Mouse (Mus musculus): ENCODE results near the gene Gm17490.

Gene Gm17490

DNA sequence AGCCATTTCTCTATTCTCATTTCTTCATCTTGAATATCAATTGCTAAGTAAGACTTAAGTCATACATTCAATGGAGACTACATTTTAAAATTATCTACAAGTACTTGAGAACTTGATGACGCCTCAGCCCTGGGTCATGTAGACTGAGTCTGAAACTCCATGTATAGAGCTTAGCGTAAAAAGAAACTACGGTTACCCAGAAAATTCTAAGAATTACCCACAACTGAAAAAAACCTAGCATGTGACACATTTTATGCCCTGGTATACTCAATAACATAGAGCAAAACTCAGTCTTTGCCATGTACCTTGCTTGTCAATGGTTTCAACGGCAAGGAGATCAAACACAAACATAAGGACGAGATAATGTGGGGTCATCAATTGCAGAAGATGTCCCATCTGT is at the start of gene Gm17490:
TSS of gene Gm17490 (minus strand) at position 375 of the 400 bp plus-strand sequence.
- DNase-seq, result no peak

DNA sequence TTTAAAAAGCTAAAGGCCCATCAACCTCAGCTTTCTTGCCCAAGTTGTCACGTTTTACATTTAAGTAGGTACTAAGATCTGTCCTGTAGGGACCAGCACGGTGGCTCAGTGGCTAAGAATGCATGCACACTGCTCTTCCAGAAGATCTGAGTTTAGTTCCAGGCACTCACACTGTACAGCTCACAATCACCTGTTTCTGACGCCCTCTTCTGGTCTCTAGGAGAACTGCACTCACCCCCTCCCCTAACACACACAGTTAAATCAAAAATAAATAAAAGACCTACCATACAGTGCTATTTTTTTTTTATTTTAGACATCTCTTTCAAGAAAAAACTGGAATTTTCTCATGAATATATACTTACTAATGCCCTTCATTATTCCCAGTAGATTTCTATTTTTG is 46.1 kb upstream of the Gm17490 start:
- DNase-seq, result peak; percentile 16

DNA sequence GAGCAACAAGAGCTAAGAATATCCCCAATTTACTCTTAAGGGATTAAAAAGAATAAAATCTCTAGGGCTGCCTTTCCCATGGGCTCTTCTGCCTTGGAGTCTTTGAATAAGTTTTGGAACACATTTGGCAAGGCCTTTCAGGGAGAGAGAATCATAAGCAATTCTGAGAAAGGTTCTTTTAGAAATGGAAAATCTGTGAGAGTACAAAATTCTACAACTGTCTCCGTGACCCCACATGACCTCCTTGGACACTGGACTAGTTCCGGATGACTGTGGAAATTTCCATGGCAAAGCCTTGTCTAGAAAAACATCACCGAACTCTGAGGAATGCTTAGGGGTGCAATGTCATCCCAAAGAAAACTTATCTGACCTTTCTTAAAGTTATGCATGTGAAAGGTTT is 39.3 kb upstream of the Gm17490 start:
- DNase-seq, result no peak

DNA sequence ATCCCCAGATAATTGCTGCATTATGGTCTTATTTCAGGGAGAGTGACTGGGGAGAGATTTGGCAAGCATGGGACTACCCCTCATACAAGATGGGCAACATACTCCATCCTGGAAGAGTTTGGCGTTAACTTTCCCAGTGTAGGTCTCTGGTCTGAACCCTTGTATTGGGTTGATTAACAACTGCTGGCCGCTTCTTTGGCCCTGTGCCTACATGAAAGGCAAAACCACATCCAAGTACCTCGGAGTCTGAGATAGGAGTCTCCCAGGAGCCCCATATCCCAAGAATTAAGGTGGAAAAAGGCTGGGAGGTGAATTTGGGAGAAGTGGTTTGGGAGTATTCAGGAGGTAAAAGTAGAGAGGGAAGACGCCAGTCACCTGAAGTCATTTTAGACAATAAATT is 38.7 kb upstream of the Gm17490 start:
- no peak for DNase-seq

DNA sequence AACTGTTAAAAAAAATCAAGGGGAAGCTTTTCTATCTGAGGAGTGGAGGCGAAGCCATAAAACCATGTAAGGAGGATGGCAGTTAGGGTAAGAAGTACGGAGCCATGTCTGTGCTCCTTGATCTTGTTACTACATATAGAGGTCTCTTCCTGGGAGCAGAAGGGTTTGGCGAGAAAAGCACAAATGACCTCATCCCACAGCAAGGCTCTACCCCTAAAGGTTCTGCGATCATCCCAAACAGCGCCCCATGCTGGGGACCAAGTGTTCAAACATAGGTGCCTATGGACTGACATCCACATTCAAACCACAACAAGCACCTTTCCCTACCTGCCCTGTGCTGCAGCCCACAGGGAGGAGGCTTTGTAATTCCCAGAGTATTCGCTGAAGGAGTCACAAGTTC is 38.3 kb upstream of the Gm17490 start:
- DNase-seq, result peak; percentile 48

DNA sequence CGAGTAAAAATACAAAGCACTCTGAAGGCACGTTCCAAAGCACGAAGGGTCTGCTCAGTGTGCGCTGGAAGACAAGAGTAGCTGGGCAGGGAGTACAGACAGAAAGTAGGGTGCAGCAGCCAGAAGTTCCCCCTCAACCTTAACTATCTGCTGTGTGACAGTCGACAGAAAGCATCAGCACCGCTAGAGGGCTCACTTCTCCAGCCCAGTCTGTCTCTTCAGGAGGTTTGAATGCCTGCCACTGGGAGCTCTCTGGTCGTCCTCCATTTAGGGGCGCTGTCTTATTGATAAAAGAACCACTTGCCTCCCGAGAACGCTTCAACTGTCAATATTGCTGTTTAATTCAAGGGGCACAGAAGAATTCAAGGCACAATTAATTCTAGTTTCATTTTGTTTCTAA is 37.9 kb upstream of the Gm17490 start:
- peak; percentile 89 for DNase-seq

DNA sequence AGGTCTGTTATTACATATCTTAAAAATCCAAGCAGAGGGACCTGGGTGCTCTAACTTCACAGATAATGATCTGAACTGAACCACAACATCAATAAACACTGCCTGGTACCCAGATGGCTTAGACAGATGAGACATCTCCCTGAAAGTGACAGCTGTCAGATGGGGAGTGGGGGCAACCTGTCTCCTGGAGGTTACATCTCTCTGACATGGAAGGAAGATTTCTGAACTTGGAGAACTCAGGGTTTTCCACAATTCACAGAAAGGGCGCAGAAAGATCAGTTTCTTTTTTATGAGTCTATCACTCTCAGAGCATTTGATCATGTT is 36.8 kb upstream of the Gm17490 start:
- DNase-seq, result no peak

DNA sequence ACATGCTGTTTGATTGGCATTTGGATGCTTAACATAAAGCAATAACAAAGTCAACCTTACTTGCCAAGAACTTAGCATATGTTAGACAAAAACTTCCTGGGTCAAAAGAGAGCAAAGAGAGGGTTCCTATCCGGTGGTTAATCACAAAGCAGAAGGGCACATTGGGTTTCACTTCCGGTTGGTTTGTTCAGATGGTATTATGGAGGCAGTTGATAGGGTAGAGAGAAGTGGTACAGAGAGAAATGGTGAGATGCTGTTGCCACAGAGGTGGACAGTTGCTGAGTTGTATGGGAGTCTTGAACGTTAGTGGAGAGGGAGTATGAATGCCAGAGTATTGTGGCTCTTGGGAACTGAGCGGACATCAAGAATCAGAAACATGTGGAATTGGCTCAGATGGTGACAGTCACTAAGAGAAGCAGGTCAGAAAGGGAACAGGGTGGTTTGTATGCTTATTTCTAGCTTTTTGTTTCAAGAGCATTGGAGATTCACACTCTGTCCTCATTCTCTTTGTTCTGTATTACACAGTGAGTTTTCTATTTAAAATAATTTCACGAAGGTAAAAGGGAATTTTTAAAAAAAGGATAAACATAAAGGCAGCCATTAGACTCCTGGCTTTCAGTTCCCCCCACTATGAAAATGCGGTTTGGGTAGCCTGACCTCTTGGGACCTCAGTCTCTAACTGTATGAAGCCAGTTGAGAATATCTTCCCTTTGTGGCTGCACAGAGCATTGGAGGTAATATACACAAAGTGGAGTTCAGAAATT is 36.3 kb upstream of the Gm17490 start:
- no peak for DNase-seq

DNA sequence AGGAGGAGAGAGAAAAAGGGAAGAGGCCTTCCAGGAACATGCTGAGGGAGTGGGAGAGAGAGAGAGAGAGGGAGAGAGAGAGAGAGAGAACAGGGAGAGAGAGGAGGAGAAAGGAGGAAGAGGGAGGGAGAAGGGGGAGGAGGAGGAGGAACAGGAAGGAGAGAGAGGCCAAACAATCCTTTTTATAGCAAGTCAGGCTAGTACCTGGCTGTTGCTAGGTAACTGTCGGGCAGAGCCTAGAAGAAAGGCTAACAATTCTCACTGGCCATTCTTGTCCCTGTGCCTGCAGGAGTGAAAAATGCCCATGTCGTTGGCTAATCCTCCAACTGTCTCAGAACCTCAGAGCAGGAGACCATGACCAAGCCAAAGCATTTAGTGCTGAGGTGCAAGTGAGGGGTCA is 33.2 kb upstream of the Gm17490 start:
- no peak for DNase-seq

DNA sequence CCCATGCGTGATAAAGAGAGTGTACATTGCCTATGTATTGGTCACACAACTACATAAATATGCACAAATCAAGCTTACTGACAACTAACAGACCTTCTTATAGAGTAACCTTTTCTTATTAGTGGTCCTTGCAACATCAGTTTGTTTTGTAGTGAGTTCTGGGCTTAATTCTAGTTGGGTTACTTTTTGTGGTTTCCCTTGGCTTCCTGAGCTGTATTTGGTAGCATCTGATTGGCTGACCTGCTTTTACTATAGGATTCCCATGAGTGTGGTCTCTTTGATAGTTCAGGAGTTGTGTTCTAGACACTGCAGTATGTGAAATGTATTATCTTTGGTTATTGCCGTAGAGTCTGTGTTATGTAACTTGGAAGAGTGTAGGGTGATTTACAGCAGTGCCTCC is 31.5 kb upstream of the Gm17490 start:
- DNase-seq, result no peak

DNA sequence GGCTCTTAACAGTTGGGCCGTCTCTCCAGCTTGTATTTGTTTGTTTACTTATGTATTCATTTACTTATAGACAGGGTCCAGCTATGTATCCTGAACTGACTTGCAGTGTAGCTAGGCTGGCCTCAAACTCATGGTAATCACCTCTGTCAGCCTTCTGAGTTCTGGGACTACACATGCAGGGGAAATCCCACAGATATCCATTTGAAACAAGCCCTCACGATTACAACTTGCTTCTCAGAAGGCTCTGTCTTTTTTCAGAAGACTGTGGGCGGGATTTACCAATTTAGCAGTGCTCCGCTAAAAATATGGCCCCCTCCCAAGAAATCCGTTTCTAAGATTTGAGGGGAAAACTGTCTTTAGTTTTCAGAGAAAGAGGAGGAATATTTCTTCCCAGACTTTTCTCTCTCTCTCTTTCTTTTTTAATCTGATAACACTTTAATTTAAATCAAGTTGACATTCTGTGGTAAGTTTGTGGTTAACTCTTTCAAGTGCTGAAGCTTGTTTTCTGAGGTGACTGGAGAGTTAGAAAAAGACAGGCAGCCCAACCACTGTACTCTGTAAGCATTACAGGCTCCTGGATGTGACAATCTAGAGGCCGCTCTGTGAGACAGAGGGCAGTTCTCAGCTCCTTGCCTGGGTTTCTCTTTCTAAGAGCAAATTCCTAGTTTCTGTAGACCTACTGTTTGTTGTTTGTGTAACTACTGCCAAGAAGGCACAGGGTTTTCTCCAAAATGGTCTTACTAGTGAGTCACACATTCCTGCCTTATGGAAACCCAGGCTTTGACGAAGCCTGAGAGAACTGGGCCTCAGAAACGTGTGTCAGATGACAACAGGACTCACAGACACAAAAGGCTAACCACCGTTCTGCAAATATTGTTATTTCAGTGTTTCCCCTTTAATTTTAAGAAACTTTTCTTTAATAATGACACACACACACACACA is 29.2 kb upstream of the Gm17490 start:
- DNase-seq, result peak; percentile 21

DNA sequence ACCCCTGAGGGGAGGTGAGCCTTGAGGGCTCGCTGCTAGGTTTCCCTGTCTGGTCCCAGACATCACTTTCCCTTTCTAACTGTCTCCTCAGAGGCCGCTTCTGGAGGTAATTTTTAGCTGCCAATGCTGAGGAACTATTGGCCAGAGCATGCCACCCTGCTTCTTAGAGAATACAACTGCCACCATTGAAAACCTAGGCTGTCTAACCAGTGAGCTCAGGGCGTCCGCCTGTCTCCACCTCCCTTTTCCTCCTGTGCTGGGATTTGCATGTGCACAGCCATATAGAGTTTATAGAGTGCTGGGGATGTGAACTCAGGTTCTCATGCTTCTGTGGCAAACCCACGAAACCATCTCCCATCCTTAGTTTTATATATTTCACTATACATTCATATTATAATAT is 27.7 kb upstream of the Gm17490 start:
- no peak for DNase-seq

DNA sequence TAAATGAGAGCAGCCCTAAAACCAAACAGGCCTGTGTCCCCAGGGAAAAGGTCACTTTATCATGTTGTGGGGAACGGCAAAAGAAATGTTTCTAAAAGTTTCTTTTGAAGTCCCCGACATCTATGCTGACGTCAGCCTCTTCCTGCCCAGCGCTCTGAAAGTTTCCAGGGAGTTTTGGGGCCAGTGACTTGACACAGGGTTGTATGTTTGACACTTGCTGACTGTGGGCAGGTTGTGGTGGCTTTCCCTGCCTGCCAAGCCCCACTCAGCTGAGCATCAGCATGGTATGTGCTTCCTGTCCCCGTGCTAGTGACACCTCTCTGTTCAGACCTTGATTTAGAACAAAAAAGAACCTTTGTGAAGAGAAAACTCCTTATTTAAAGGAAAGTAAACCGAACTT is 27.3 kb upstream of the Gm17490 start:
- no peak for DNase-seq

DNA sequence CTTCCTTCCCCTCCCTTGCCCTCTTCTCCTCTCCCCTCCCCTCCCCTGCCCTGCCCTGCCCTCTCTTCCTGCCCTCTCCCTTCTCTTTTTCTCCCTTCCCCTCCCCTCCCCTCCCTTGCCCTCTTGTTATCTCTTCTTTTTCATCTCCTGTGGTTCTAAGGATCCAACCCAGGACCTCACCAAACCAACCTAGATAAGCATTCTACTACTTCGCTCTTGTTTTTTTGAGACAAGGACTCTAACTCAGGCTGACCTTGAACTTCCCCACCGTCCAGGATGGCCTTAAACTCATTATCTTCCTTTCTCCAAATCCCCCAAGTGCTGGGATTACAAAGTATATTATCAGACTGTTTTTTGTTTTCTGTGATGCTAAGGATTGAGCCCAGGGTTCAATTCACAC is 26.7 kb upstream of the Gm17490 start:
- no peak for DNase-seq

DNA sequence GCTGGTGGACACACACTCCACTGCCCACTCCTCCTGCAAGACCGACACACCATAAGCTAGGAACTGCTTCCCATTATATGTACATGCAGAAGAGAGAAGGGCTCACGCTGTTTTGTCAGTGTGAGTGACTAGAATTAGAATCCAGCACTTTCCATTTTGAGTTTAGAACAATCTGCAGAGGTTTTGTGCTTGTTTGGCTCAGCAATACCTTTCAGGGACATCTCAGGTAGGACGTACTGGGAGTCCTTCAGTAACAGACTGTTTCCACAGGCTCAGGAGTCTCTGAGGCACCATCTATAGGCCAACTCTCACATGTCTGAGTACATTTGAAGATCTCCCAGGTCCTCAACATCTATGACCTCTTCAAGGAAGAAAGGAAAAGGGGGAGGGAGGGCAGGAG is 26.1 kb upstream of the Gm17490 start:
- no peak for DNase-seq

DNA sequence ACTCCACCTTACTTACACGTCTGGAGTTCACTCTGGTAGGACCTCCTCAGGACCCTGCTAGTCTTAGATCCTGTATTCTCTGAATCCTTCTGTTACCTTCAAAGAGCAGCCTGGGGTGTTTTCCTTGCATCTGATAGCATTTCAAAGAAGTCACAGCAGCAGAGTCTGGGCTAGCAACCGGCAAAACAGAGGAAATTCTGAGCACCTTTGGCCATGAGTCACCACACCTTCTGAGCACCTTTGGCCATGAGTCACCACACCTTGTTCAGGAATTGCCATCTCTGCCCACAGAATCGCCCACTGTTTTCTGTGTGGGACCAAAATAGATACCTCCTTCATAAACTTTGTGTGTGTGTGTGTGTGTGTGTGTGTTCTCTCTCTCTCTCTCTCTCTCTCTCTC is 25.4 kb upstream of the Gm17490 start:
- no peak for DNase-seq

DNA sequence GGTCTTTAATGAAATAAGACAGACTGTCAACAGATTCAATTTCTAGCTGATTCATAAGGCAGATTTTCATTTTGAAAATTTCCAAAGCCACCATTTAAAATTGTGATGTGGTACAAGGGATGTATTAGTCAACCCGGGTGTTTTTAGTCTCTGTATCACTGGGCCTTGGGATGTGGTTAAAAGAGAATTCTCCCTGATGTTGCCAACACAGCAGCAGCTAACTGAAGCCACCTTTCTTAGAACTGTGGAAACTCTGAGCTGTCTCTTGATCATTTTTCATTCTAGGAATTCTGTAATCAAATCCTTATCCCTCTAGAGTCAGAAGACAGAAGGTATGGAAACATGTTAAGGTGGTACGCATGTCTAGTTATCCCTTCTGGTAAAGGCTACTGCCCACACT is 19.2 kb upstream of the Gm17490 start:
- no peak for DNase-seq

DNA sequence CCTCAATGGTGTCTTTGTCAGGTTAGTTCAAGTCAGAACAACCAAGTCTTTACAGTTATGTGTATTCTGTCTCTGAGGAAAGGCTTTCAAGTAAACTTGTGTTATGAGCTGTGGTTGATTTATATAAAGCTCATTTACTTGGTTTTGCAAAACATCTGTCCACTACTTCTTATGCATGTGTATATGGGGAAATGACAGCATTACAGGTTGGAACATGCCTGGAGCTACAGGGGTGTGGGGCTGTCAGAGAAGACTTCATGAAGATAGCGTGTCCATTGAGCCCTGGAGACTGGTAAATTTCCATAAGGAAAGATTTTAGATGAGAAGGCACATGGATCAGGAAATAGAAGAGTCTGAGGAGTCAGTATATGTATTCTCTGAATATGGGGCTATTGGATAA is 18.0 kb upstream of the Gm17490 start:
- no peak for DNase-seq

DNA sequence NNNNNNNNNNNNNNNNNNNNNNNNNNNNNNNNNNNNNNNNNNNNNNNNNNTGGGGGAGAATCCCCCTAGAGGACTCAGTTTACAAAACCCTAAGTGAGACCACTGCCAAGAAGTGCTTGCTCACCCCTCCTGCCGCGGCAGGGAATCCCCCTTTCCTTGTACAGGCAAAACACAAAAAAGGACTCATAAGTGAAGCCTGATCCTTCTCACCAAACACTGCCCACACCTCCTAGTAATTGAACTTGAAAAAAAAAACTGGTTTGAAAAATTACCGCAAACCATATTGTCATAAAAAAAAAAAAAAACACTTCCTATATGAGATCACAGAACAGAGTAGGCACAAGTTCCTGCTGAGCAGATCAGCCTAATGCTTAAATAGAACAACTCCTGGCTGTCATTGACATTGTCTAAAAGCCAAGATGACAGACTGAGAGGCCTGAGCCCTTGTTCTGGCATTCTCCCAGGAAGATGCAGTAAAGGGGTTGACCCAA is 16.4 kb upstream of the Gm17490 start, which contains the start of gene Il2ra:
TSS of gene Il2ra (plus strand) at position 357 of the 491 bp plus-strand sequence.
- no peak for DNase-seq

DNA sequence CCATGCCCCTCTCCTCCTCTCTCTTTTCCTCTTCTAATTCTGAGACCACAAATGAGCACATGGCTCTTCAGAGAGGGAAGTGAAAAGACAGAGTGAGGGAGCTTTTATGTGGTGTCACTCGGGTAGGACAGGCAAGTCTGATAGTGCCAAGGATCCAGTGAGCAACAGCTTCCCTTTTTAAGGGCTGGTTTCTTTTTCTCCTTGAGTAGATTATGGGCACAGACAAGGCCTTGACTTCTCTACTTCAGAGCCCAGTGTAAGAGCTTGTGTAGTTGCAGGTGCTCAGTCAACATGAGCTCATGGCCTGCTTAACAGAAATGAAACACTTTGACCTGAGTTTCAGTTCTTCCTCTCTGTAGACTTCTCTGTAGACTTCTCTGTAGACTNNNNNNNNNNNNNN is 11.1 kb upstream of the Gm17490 start:
- DNase-seq, result no peak

DNA sequence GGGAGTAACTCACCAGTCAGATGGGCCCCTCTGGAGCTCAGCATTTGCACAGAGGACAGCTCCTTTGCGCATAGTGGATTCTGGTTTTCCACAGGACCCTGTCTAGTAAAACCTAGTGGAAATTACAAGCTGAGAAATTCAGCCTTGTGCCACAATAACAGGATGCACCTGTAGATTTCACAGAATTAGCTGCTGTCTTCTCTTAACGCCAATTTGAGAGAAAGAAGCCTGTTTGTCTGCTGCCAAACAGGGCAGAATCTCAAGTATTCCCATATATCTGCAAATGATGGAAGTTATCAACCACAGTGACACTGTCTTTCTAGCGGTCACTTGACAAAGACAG is 10.0 kb upstream of the Gm17490 start:
- DNase-seq, result no peak

DNA sequence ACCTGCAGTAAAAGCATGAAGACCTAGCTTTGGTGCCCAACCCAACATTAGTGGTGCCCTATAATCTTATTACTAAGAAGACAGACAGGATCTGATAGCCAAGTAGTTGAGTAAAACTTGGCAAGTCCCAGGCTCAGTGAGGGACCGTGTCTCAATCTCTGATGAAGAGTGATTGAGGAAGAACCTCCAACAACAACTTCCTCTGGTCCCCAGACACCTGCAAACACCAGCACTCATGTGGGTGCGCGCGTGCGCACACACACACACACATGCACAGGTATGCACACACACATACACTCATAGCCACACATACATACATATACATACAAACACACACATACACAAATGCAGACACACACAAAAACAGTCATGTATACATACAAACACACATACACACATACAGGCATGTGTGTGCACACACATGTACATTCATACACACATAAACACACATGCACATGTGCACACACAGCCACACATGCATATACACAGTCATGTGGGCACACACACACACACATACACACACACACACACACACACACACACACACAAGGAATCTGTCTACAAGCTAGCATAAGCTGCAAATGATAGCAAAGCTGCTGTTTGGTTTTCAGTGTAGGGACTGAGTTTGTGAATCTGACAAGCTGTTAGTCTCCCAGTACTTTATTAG is 9.5 kb upstream of the Gm17490 start:
- no peak for DNase-seq

DNA sequence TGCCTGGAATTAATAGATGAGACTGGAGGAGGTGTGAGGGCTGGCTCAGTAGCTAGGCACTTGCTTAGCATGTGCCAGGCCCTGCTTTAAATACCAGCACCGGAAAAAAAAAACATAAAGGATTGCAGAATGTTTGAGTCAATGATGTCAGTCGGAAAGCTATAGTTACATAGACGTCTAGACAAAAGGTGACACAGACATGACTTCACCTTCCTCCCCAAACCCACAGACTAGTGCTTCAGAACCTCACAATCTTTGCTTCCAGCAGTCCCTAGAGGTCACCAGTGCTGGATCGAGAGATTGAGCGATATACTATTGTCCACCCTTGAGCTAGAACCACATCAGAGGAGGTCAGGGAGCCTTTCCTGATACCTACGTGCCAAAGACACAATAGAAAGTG is 9.0 kb upstream of the Gm17490 start:
- DNase-seq, result no peak

DNA sequence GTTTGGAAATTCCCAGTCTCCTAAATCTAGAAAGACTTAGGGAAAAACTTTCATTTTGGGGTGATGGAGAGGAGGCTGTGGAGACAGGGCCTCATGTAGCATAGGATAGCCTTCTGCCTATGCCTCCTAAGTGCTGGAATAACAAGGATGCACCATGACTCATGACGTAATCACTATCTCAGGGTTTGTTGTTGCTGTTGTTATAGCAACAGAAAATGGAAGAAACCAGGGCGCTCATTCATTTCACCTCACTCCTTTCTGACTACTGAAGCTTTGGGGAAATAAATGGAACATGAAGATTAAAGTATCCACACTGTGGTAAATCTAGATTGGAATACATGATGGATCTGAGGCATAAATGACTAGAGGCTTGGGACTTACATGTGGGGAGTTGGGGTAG is 2.3 kb downstream of the Gm17490 start:
- DNase-seq, result no peak
